Mouse (Mus musculus) layer of hippocampus, adult 8-10 months (tissue): ENCODE results near the gene Wee1. TPM values are rescaled to one million over a fixed set of nuclear protein-coding genes. Genes with fewer than 3 reads are reported as not detected.
"Not testable (repeated sequence)": the region's sequence is repeated elsewhere in the genome, so short reads cannot be mapped to it uniquely, and the experiment has no call there.

Experiments
- DNase-seq, 2 experiments: peaks; one replicate each; pipeline ENCODE4 v3.0.0; 2022; ENCODE audit warnings: low spot score in 2 of 2
- total RNA-seq, 4 experiments: library from RNA; stranded (reverse); gene quantifications; 2 replicates each; pipeline ENCODE4 v1.2.4; 2022

The Wee1 gene
- total RNA-seq, 4 experiments from 2014 or later, result 16.4 to 23.0 (median 20.2) TPM

- DNase-seq, result peak; percentile 28
Observed at GRCm38 (mm10) chr7:110122565-110123422, 948 bp downstream of the Wee1 start.

- DNase-seq, result no peak
Observed at GRCm38 (mm10) chr7:110123844-110124555, 2.2 kb downstream of the Wee1 start.

GRCm38 (mm10) chr7:110128566-110128965 lies 6.7 kb downstream of the Wee1 start:
- DNase-seq, result no peak

- DNase-seq, result not testable (repeated sequence)
Observed at GRCm38 (mm10) chr7:110132272-110132671, 10.4 kb downstream of the Wee1 start.

GRCm38 (mm10) chr7:110133988-110134387 lies 12.1 kb downstream of the Wee1 start:
- no peak for DNase-seq

GRCm38 (mm10) chr7:110138538-110138937 lies 16.7 kb downstream of the Wee1 start:
- DNase-seq, result no peak

- DNase-seq, result no peak
Observed at GRCm38 (mm10) chr7:110143863-110144262, 22.0 kb downstream of the Wee1 start.

- no peak for DNase-seq
Observed at GRCm38 (mm10) chr7:110152891-110153290, 31.0 kb downstream of the Wee1 start.

- no peak for DNase-seq
Observed at GRCm38 (mm10) chr7:110156712-110157260, 34.9 kb downstream of the Wee1 start.

GRCm38 (mm10) chr7:110157261-110157910 lies 35.5 kb downstream of the Wee1 start:
- no peak for DNase-seq

- DNase-seq, result no peak
Observed at GRCm38 (mm10) chr7:110158073-110158472, 36.2 kb downstream of the Wee1 start.

GRCm38 (mm10) chr7:110160109-110160508 lies 38.3 kb downstream of the Wee1 start:
- DNase-seq, result not testable (repeated sequence)

- DNase-seq, result no peak
Observed at GRCm38 (mm10) chr7:110160601-110161000, 38.8 kb downstream of the Wee1 start.

GRCm38 (mm10) chr7:110163024-110163423 lies 41.2 kb downstream of the Wee1 start:
- DNase-seq, result no peak

- peak; percentile 61 to 74 for DNase-seq
Observed at GRCm38 (mm10) chr7:110164103-110164681, 42.3 kb downstream of the Wee1 start.

GRCm38 (mm10) chr7:110164712-110165122 lies 42.9 kb downstream of the Wee1 start:
- DNase-seq, result peak; percentile 80 to 90

- DNase-seq, result no peak
Observed at GRCm38 (mm10) chr7:110166233-110166632, 44.4 kb downstream of the Wee1 start.

- no peak for DNase-seq
Observed at GRCm38 (mm10) chr7:110179208-110179607, 57.4 kb downstream of the Wee1 start.

GRCm38 (mm10) chr7:110180613-110181012 lies 58.8 kb downstream of the Wee1 start:
- no peak for DNase-seq

- no peak for DNase-seq
Observed at GRCm38 (mm10) chr7:110181446-110181845, 59.6 kb downstream of the Wee1 start.

GRCm38 (mm10) chr7:110184608-110185007 lies 62.8 kb downstream of the Wee1 start:
- no peak for DNase-seq
